Mouse (Mus musculus): Measurements from ENCODE around the gene G3bp1. TPM values are rescaled to one million over a fixed set of nuclear protein-coding genes. Genes with fewer than 3 reads are reported as not detected.

Gene G3bp1
- polyA plus RNA-seq, 1 experiment: 79.1 TPM

DNA sequence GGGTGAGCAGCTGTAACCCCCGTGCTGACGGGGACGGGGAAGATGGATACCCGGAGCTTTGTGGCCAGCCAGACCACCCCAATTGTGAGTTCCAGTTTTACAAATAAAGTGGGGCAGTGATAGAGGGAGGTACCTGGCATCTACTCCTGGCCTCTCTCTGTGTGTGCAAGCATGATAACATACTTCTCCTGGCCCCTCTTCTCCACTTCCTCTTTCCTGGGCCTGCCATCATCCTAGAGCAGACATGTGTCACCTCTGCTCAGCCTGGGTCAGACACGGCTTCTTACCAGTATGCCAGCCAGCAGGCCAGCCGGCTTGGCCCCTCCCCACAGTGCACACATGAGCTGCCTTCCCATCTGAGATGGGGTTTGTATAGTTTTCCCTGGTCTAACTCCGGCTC lies 61.3 kb downstream of the G3bp1 start:
- TF ChIP-seq CTCF (IDR thresholded peaks at IDR 0.05; ENCODE audit: borderline replicate concordance, insufficient read depth, low read length) (no peak), POLR2A (IDR thresholded peaks at IDR 0.05; ENCODE audit: low read depth, low read length) (no peak)
- H3K4me1 ChIP-seq (ENCODE audit: control insufficient read depth, insufficient read depth, low read length): no peaks in the 10 kb centered on the region
- no peak overlapping the region for H3K4me3 ChIP-seq (ENCODE audit: insufficient read depth, low read length)
- no peak overlapping the region for H3K27ac ChIP-seq (ENCODE audit: insufficient read depth, low read length)

DNA sequence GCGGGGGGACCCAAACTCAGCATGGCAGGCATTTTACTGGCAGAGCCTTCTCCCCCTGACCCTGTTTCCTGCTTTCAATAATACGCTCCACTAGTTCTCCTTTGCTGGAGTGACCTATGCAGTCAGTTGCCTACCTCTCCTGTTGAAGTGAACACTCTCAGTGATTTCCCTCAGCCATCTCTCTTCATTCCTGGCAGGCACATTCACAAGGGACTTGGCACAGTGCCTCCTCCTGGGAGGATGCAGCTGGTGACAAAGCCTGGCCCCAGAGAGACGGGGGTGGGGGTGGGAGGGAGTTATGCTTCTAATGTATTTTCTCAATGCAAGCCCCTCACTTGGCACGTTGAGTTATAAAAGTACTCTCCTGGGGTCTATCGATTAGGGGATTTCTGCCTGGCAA lies 63.9 kb downstream of the G3bp1 start:
- TF ChIP-seq CTCF (IDR thresholded peaks at IDR 0.05; ENCODE audit: borderline replicate concordance, insufficient read depth, low read length): no peak
- no peak for TF ChIP-seq POLR2A (IDR thresholded peaks at IDR 0.05; ENCODE audit: low read depth, low read length)
- H3K4me1 ChIP-seq (ENCODE audit: control insufficient read depth, insufficient read depth, low read length): no peaks in the 10 kb centered on the region
- H3K4me3 ChIP-seq (ENCODE audit: insufficient read depth, low read length): no peak overlapping the region
- no peak overlapping the region for H3K27ac ChIP-seq (ENCODE audit: insufficient read depth, low read length)

DNA sequence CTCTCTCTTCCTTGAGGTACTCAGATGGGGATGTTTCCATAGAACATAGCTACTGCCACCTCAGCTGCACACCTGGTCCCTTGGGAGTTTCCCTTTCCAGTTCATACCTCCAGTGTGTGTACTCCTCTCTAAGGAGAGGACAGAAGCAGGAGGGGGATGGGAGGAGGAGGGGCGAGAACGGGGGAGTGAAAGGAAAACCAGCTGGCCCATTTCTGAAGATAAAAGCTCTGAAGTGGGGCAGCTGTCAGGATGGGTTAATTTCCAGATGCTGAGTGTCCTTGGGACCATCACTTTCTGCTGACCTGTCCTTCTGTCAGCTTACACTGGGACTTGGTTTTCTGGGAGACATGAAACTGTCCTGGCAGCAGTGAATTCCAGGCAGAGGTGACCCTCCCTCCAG lies 65.3 kb downstream of the G3bp1 start:
- Histone ChIP-seq H3K4me1 (ENCODE audit: control insufficient read depth, insufficient read depth, low read length) (no peaks in the 10 kb centered on the region), H3K4me3 (ENCODE audit: insufficient read depth, low read length) (no peak overlapping the region), H3K27ac (ENCODE audit: insufficient read depth, low read length) (no peak overlapping the region)
- TF ChIP-seq POLR2A (IDR thresholded peaks at IDR 0.05; ENCODE audit: low read depth, low read length) (no peak), CTCF (IDR thresholded peaks at IDR 0.05; ENCODE audit: borderline replicate concordance, insufficient read depth, low read length) (no peak)

DNA sequence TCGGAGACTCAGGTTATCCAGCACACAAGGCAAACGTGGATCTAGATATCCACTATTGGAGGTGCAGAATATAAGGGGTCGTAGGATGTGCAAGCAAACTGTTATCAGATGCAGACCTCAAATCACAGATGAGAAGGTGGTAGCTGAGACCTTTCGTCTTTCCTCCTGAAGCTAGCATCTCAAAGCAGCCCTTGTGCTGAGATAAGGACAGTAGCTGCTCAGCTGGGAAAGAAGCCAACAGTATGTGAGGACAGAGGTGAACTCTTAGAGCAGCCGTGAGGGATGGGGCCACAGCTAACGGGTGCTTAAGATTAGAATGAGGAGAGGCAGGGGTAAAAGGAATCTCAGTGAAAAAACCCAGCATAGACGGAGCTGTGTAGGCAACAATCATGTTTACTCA lies 72.6 kb downstream of the G3bp1 start:
- TF ChIP-seq POLR2A (IDR thresholded peaks at IDR 0.05; ENCODE audit: low read depth, low read length): no peak
- no peak for TF ChIP-seq CTCF (IDR thresholded peaks at IDR 0.05; ENCODE audit: borderline replicate concordance, insufficient read depth, low read length)
- no peaks in the 10 kb centered on the region for H3K4me1 ChIP-seq (ENCODE audit: control insufficient read depth, insufficient read depth, low read length)
- no peak overlapping the region for H3K4me3 ChIP-seq (ENCODE audit: insufficient read depth, low read length)
- no peak overlapping the region for H3K27ac ChIP-seq (ENCODE audit: insufficient read depth, low read length)

DNA sequence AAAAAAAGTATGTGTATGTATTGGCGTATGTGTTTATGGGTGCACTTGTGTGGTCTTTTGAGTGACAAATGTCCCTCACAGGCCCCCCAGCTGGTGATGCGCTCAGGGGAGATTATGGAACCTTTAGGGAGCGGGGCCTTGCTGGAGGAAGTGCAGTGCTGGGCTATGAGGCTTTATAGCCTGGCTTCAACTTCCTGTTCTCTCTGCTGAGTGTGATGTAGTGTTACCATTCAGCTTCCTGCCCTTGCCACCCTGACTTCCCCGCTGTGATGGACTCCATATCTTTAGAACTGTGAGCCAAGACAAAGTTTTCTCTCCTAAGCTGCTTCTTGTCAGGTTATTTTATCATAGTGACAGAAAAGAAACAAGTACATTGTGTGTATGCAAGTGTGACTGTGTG lies 73.2 kb downstream of the G3bp1 start:
- Histone ChIP-seq H3K4me3 (ENCODE audit: insufficient read depth, low read length) (no peak overlapping the region), H3K27ac (ENCODE audit: insufficient read depth, low read length) (no peak overlapping the region), H3K4me1 (ENCODE audit: control insufficient read depth, insufficient read depth, low read length) (no peaks in the 10 kb centered on the region)
- no peak for TF ChIP-seq CTCF (IDR thresholded peaks at IDR 0.05; ENCODE audit: borderline replicate concordance, insufficient read depth, low read length)
- no peak for TF ChIP-seq POLR2A (IDR thresholded peaks at IDR 0.05; ENCODE audit: low read depth, low read length)

DNA sequence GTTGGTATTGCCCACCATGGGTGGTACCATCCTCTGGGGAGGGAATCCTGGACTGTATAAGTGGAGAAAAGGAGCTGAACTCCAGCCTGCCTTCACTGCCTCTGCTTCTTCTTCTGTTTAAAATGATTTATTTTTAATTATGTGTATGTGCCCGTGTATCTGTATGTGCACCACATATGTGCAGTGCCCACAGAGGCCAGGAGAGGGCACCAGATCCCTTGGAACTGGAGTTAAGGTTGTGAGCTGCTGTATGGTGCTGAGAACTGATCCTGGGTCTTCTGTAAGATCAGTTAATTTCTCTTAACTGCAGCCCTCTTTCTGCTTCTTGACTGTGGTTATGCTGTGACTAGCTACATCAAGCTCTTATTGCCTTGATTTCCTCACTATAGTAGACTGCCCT lies 76.2 kb downstream of the G3bp1 start:
- Histone ChIP-seq H3K4me1 (ENCODE audit: control insufficient read depth, insufficient read depth, low read length) (no peaks in the 10 kb centered on the region), H3K27ac (ENCODE audit: insufficient read depth, low read length) (no peak overlapping the region), H3K4me3 (ENCODE audit: insufficient read depth, low read length) (no peak overlapping the region)
- no peak for TF ChIP-seq CTCF (IDR thresholded peaks at IDR 0.05; ENCODE audit: borderline replicate concordance, insufficient read depth, low read length)
- no peak for TF ChIP-seq POLR2A (IDR thresholded peaks at IDR 0.05; ENCODE audit: low read depth, low read length)

Other genes starting within 250 kb of the G3bp1 start
- gene Fat2, start 133.1 kb upstream of the G3bp1 start, polyA plus RNA-seq (2011; ENCODE audit: insufficient read length, low read depth, missing spikeins): not detected in 2 replicates
- 3,951 and 4,760 TPM in 2 replicates for gene Sparc, start 46.5 kb upstream of the G3bp1 start, polyA plus RNA-seq (2011; ENCODE audit: insufficient read length, low read depth, missing spikeins)
- 114 and 118 TPM in 2 replicates for gene Atox1, start 8.4 kb upstream of the G3bp1 start, polyA plus RNA-seq (2011; ENCODE audit: insufficient read length, low read depth, missing spikeins)
- not detected in 2 replicates for gene Glra1, start 138.5 kb downstream of the G3bp1 start, polyA plus RNA-seq (2011; ENCODE audit: insufficient read length, low read depth, missing spikeins)